Mouse (Mus musculus): ENCODE measurements around the gene Nqo1. TPM values are rescaled to one million over a fixed set of nuclear protein-coding genes. Genes with fewer than 3 reads are reported as not detected.
A peak's percentile ranks its signal among the peaks of the same experiment; 100 is the strongest.

Nqo1 gene
- total RNA-seq, 1 experiment, result 12.7 TPM

DNA sequence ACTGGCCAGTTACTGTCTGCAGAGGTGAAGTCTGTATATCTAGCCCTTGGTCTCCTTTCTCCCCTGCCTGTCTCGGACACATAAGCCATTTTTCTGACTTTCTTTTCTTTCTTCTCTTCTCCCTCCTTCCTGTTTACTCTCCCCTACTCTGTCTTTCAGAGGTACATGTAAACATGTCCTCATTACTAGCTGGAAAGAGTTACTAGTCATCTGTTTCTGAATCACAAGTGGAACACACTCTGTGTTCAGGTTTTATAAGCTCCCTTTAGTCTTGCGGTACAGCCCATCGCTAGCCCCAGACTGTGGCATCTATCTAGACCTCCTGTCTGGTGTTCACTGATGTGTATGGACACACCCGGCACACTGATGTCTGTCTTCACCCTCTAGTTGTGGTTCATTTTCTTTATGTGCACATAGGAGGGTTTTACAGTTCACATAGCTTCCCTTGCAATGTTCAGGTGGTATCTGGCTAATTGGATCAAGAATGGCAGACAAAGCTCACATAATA lies 45.4 kb upstream of the Nqo1 start:
- Histone ChIP-seq H3K4me3 (ENCODE audit: insufficient read depth in 1 of 2, low read depth in 1 of 2, low read length in 2 of 2, poor library complexity in 1 of 2, severe bottlenecking in 1 of 2) (no peak overlapping the region), H3K9me3 (ENCODE audit: control insufficient read depth, insufficient read depth, low read depth, low read length) (no peaks in the 10 kb centered on the region), H3K27ac (ENCODE audit: insufficient read depth, low read depth, low read length, poor library complexity, severe bottlenecking) (peak overlapping the region; percentile 81; the same call in 1 of the 2 replicates), H3K9ac (ENCODE audit: insufficient read depth, low read depth, low read length, poor library complexity, severe bottlenecking) (no peak overlapping the region), H3K4me1 (ENCODE audit: control insufficient read depth in 2 of 2, insufficient read depth in 2 of 2, low read length in 2 of 2, poor library complexity in 1 of 2) (peaks cover 6 to 12% of the 10 kb centered on the region in 2 experiments), H3K36me3 (ENCODE audit: control insufficient read depth, insufficient read depth, low read length, poor library complexity, severe bottlenecking) (peaks cover 3% of the 10 kb centered on the region; the same call in 1 of the 2 replicates)
- no peak for DNase-seq (ENCODE audit: low read depth, low spot score)
- TF ChIP-seq CHD2 (IDR thresholded peaks at IDR 0.05; ENCODE audit: low read depth, low read length) (no peak), HCFC1 (IDR thresholded peaks at IDR 0.05; ENCODE audit: borderline replicate concordance, insufficient read depth, low read length) (no peak), ZC3H11A (IDR thresholded peaks at IDR 0.05; ENCODE audit: borderline replicate concordance, low read depth, low read length) (no peak), ZNF384 (IDR thresholded peaks at IDR 0.05; ENCODE audit: low read depth, low read length) (no peak), MAFK (IDR thresholded peaks at IDR 0.05; ENCODE audit: insufficient read depth, low read depth, low read length) (no peak)
- in situ Hi-C loops (cut with MboI; ENCODE audit: low sequenced_read_pairs in 2 of 2, unreplicated experiment in 2 of 2), result loop anchor here in 1 of 2 experiments (10.0 kb wide), 1 partner anchor 126 kb away; no protein-coding TSS in a partner anchor

DNA sequence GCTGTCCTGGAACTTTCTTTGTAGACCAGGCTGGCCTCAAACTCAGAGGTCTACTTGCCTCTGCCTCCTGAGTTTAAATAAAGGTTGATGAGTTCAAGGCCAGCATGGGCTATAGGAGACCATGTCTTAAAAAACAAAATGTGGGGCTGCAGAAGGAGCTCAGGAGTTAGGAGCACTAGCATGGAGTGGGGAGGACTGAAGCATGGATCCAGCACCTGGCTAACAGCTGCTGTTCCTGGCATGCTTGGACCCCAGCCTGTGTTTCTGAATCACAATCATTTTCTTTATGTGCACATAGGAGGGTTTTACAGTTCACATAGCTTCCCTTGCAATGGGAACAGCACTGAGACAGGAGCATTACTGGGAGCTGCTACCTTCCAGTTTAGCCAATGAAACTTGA lies 44.7 kb upstream of the Nqo1 start:
- Histone ChIP-seq H3K27ac (ENCODE audit: insufficient read depth, low read depth, low read length, poor library complexity, severe bottlenecking) (no peak overlapping the region; the same call in 1 of the 2 replicates), H3K9ac (ENCODE audit: insufficient read depth, low read depth, low read length, poor library complexity, severe bottlenecking) (no peak overlapping the region), H3K4me1 (ENCODE audit: control insufficient read depth in 2 of 2, insufficient read depth in 2 of 2, low read length in 2 of 2, poor library complexity in 1 of 2) (peaks cover 6 to 12% of the 10 kb centered on the region in 2 experiments), H3K9me3 (ENCODE audit: control insufficient read depth, insufficient read depth, low read depth, low read length) (no peaks in the 10 kb centered on the region), H3K36me3 (ENCODE audit: control insufficient read depth, insufficient read depth, low read length, poor library complexity, severe bottlenecking) (peaks cover under 1% of the 10 kb centered on the region; the same call in 1 of the 2 replicates), H3K4me3 (ENCODE audit: insufficient read depth in 1 of 2, low read depth in 1 of 2, low read length in 2 of 2, poor library complexity in 1 of 2, severe bottlenecking in 1 of 2) (no peak overlapping the region)
- TF ChIP-seq ZC3H11A (IDR thresholded peaks at IDR 0.05; ENCODE audit: borderline replicate concordance, low read depth, low read length) (no peak), ZNF384 (IDR thresholded peaks at IDR 0.05; ENCODE audit: low read depth, low read length) (no peak)
- in situ Hi-C loops (cut with MboI; ENCODE audit: low sequenced_read_pairs in 2 of 2, unreplicated experiment in 2 of 2), result loop anchor here in 1 of 2 experiments (10.0 kb wide), 1 partner anchor 127 kb away; no protein-coding TSS in a partner anchor
- DNase-seq (ENCODE audit: low read depth, low spot score), result no peak

DNA sequence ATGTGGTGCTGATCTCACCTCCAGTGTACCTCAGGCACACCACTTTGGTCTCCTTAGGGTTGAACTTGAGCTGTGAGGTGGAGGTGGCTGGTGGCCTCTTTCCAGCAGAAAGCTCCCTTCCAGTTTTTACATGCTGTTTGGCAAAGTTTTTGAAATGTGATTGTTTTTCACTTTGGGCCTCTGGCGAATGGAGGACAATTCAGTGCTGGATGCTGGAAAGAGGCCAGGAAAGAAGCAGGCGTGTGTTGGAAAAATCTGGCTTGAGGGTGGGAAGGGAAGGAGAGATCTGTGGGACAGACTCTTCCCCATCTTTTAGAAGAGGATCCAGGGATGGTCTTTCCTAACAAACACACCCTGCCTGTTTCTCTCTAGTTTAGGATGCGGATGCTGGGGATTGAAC lies 41.6 kb upstream of the Nqo1 start:
- H3K9ac ChIP-seq (ENCODE audit: insufficient read depth, low read depth, low read length, poor library complexity, severe bottlenecking), result no peak overlapping the region
- no peak for DNase-seq (ENCODE audit: low read depth, low spot score)
- peaks cover 2 to 10% of the 10 kb centered on the region in 2 experiments for H3K4me1 ChIP-seq (ENCODE audit: control insufficient read depth in 2 of 2, insufficient read depth in 2 of 2, low read length in 2 of 2, poor library complexity in 1 of 2)
- in situ Hi-C loops (cut with MboI; ENCODE audit: low sequenced_read_pairs in 2 of 2, unreplicated experiment in 2 of 2), result loop anchor here in 1 of 2 experiments (10.0 kb wide), 1 partner anchor 130 kb away; no protein-coding TSS in a partner anchor
- TF ChIP-seq ZC3H11A (IDR thresholded peaks at IDR 0.05; ENCODE audit: borderline replicate concordance, low read depth, low read length) (no peak), CHD2 (IDR thresholded peaks at IDR 0.05; ENCODE audit: low read depth, low read length) (no peak), MAFK (IDR thresholded peaks at IDR 0.05; ENCODE audit: insufficient read depth, low read depth, low read length) (no peak)
- H3K36me3 ChIP-seq (ENCODE audit: control insufficient read depth, insufficient read depth, low read length, poor library complexity, severe bottlenecking), result no peaks in the 10 kb centered on the region
- no peaks in the 10 kb centered on the region for H3K9me3 ChIP-seq (ENCODE audit: control insufficient read depth, insufficient read depth, low read depth, low read length)
- H3K27ac ChIP-seq (ENCODE audit: insufficient read depth, low read depth, low read length, poor library complexity, severe bottlenecking), result no peak overlapping the region
- H3K4me3 ChIP-seq (ENCODE audit: insufficient read depth in 1 of 2, low read depth in 1 of 2, low read length in 2 of 2, poor library complexity in 1 of 2, severe bottlenecking in 1 of 2), result no peak overlapping the region

DNA sequence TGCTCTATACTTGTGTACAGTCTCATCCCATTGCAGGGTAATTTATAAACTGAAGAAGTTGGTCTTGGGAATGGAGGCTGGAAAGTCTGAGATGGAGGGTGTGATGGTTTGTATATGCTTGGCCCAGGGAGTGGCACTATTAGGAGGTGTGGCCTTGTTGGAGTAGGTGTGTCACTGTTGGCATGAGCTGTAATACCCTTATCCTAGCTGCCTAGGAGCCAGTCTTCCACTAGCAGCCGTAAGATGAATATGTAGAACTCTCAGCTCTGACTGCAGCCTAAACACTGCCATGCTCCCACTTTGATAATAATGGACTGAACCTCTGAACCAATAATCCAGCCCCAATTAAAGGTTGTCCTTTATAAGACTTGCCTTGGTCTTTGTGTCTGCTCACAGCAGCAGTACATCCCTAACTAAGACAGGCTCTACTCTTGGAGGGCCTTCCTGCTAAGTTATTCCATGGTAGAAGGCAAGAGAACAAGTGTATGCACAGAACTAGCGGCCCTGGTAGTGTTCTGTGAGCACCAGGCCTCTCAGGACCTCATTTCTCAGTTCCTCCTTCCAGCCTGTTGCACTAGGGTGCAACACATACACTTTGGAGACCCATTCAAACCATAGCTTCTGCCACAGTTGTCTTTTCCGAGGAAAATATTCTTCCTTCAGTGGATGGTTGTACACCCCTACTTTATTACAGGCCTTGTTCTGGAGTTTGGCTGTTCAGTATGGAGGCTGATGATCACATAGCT lies 37.0 kb upstream of the Nqo1 start:
- Histone ChIP-seq H3K9ac (ENCODE audit: insufficient read depth, low read depth, low read length, poor library complexity, severe bottlenecking) (no peak overlapping the region), H3K4me3 (ENCODE audit: insufficient read depth in 1 of 2, low read depth in 1 of 2, low read length in 2 of 2, poor library complexity in 1 of 2, severe bottlenecking in 1 of 2) (no peak overlapping the region)
- in situ Hi-C loops (cut with MboI; ENCODE audit: low sequenced_read_pairs in 2 of 2, unreplicated experiment in 2 of 2), result loop anchor here in 1 of 2 experiments (10.0 kb wide), 1 partner anchor 135 kb away; no protein-coding TSS in a partner anchor

More for the DNA sequence above, 37.0 kb upstream of the Nqo1 start:
- Histone ChIP-seq H3K36me3 (ENCODE audit: control insufficient read depth, insufficient read depth, low read length, poor library complexity, severe bottlenecking) (no peaks in the 10 kb centered on the region), H3K27ac (ENCODE audit: insufficient read depth, low read depth, low read length, poor library complexity, severe bottlenecking) (no peak overlapping the region), H3K9me3 (ENCODE audit: control insufficient read depth, insufficient read depth, low read depth, low read length) (no peaks in the 10 kb centered on the region), H3K4me1 (ENCODE audit: control insufficient read depth in 2 of 2, insufficient read depth in 2 of 2, low read length in 2 of 2, poor library complexity in 1 of 2) (peaks cover 4 to 6% of the 10 kb centered on the region in 2 experiments; a peak in 2 of 4 replicates)
- no peak for DNase-seq (ENCODE audit: low read depth, low spot score)
- TF ChIP-seq CHD2 (IDR thresholded peaks at IDR 0.05; ENCODE audit: low read depth, low read length) (no peak), HCFC1 (IDR thresholded peaks at IDR 0.05; ENCODE audit: borderline replicate concordance, insufficient read depth, low read length) (no peak), MAFK (IDR thresholded peaks at IDR 0.05; ENCODE audit: insufficient read depth, low read depth, low read length) (no peak), ZNF384 (IDR thresholded peaks at IDR 0.05; ENCODE audit: low read depth, low read length) (no peak)

Data from ES-E14 (cell line).